Mouse (Mus musculus): ENCODE results near the gene Gramd4. TPM values are rescaled to one million over a fixed set of nuclear protein-coding genes. Genes with fewer than 3 reads are reported as not detected.

Gene Gramd4
- polyA plus RNA-seq, 1 experiment from 2014 or later = 7.6 TPM

DNA sequence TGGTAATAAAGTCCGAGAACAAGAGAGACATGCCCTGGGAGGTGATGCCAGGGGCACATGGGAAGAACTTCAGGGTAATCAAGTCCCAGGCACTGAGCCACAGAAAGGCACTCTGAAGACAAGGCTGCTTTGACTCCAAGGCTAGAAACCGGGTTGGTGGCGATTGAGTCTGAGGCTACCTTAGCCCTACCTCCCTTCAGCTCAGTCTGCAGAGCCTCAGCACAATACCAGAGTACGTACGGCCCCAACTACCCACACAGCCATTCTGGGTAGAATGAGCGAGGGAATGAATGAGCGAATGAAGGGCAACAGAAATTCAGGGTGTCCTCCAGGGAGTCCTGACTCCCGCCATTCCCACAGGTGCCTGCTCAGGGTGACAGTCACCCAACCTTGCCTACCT, 126.0 kb downstream of the Gramd4 start:
- H3K4me1 ChIP-seq (ENCODE audit: control insufficient read depth, insufficient read depth, low read length) = peaks cover 17% of the 10 kb centered on the region
- no peak for ATAC-seq (ENCODE audit: low read depth)
- no peaks in the 10 kb centered on the region for H3K27me3 ChIP-seq (replicated peaks; ENCODE audit: control insufficient read depth, insufficient read depth, low read length)
- H3K27ac ChIP-seq (replicated peaks; ENCODE audit: low read depth, low read length) = no peak overlapping the region
- H3K9me3 ChIP-seq (ENCODE audit: control insufficient read depth, low read length) = no peaks in the 10 kb centered on the region
- no peaks in the 10 kb centered on the region for H3K36me3 ChIP-seq (ENCODE audit: control insufficient read depth, insufficient read depth, low read length)
- H3K9ac ChIP-seq (ENCODE audit: low read depth, low read length) = no peak overlapping the region
- DNase-seq (ENCODE audit: low spot score) = no peak
- no peak overlapping the region for H3K4me3 ChIP-seq (ENCODE audit: low read depth, low read length)
- H3K4me2 ChIP-seq (ENCODE audit: low read depth, low read length) = no peak overlapping the region
- whole genome bisulfite sequencing = 91% methylated on average over 8 of the region's 8 CpGs

GRCm38 (mm10) chr15:86184071-86184470, 126.6 kb downstream of the Gramd4 start:
- Histone ChIP-seq H3K9me3 (ENCODE audit: control insufficient read depth, low read length) (no peaks in the 10 kb centered on the region), H3K36me3 (ENCODE audit: control insufficient read depth, insufficient read depth, low read length) (no peaks in the 10 kb centered on the region), H3K4me3 (ENCODE audit: low read depth, low read length) (peak overlapping the region; percentile 86), H3K4me2 (ENCODE audit: low read depth, low read length) (peak overlapping the region; percentile 67), H3K27ac (replicated peaks; ENCODE audit: low read depth, low read length) (no peak overlapping the region), H3K4me1 (ENCODE audit: control insufficient read depth, insufficient read depth, low read length) (peaks cover 18% of the 10 kb centered on the region), H3K9ac (ENCODE audit: low read depth, low read length) (0 out of 2 replicates have a peak overlapping the region, but pooled peaks have one; percentile 9), H3K27me3 (replicated peaks; ENCODE audit: control insufficient read depth, insufficient read depth, low read length) (no peaks in the 10 kb centered on the region)
- ATAC-seq (ENCODE audit: low read depth) (no peak), DNase-seq (ENCODE audit: low spot score) (no peak)
- WGBS = 62% methylated on average over 5 of the region's 5 CpGs

GRCm38 (mm10) chr15:86184851-86185688, 127.6 kb downstream of the Gramd4 start:
- ATAC-seq (ENCODE audit: low read depth) (peak; percentile 35), DNase-seq (ENCODE audit: low spot score) (peak; percentile 67)
- Histone ChIP-seq H3K9me3 (ENCODE audit: control insufficient read depth, low read length) (no peaks in the 10 kb centered on the region), H3K4me2 (ENCODE audit: low read depth, low read length) (peak overlapping the region; percentile 67), H3K27me3 (replicated peaks; ENCODE audit: control insufficient read depth, insufficient read depth, low read length) (no peaks in the 10 kb centered on the region), H3K36me3 (ENCODE audit: control insufficient read depth, insufficient read depth, low read length) (no peaks in the 10 kb centered on the region), H3K4me3 (ENCODE audit: low read depth, low read length) (peak overlapping the region; percentile 86), H3K9ac (ENCODE audit: low read depth, low read length) (peak overlapping the region; percentile 92), H3K4me1 (ENCODE audit: control insufficient read depth, insufficient read depth, low read length) (peaks cover 18% of the 10 kb centered on the region), H3K27ac (replicated peaks; ENCODE audit: low read depth, low read length) (peak overlapping the region; percentile 86)
- 2% methylated on average over 40 of the region's 70 CpGs for WGBS

GRCm38 (mm10) chr15:86185689-86186569, 128.4 kb downstream of the Gramd4 start, which contains the start of gene Cerk:
Gene Cerk (minus strand): TSS chr15:86186141.
- H3K9me3 ChIP-seq (ENCODE audit: control insufficient read depth, low read length) = no peaks in the 10 kb centered on the region
- H3K9ac ChIP-seq (ENCODE audit: low read depth, low read length) = peak within 1 kb of the TSS; percentile 92
- peak; percentile 59 for ATAC-seq (ENCODE audit: low read depth)
- H3K4me2 ChIP-seq (ENCODE audit: low read depth, low read length) = peak within 1 kb of the TSS; percentile 67
- 4% methylated on average over 30 of the region's 43 CpGs for WGBS
- no peaks in the 10 kb centered on the region for H3K27me3 ChIP-seq (replicated peaks; ENCODE audit: control insufficient read depth, insufficient read depth, low read length)
- no peak for DNase-seq (ENCODE audit: low spot score)
- peaks cover 18% of the 10 kb centered on the region for H3K4me1 ChIP-seq (ENCODE audit: control insufficient read depth, insufficient read depth, low read length)
- no peaks in the 10 kb centered on the region for H3K36me3 ChIP-seq (ENCODE audit: control insufficient read depth, insufficient read depth, low read length)
- peak within 1 kb of the TSS; percentile 86 for H3K4me3 ChIP-seq (ENCODE audit: low read depth, low read length)
- peak within 1 kb of the TSS; percentile 86 for H3K27ac ChIP-seq (replicated peaks; ENCODE audit: low read depth, low read length)

DNA sequence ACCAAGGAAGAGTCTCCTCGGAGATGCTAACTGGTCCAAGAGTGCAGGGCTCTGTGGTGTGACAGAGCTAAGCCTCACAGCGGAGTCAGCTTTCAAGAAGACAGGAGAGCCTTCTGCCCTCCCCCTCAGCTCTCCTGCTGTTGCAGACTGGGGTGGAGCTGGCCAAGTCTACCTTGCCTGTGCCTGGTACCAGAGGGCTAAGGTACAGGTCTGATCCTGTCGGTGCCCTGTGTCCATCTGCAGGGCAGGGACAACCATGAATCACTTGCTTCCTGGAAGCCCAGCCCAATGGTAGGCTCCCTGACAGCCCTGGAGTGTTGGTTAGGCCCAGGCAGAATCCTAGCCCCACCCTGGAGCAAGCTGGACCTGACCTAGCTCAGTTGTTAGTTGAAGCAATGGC, 129.2 kb downstream of the Gramd4 start:
- H3K4me2 ChIP-seq (ENCODE audit: low read depth, low read length) = peak overlapping the region; percentile 67; the same call in 1 of the 2 replicates
- no peak overlapping the region for H3K4me3 ChIP-seq (ENCODE audit: low read depth, low read length)
- 48% methylated on average over 3 of the region's 3 CpGs for WGBS
- H3K9me3 ChIP-seq (ENCODE audit: control insufficient read depth, low read length) = no peaks in the 10 kb centered on the region
- no peaks in the 10 kb centered on the region for H3K36me3 ChIP-seq (ENCODE audit: control insufficient read depth, insufficient read depth, low read length)
- no peak overlapping the region for H3K9ac ChIP-seq (ENCODE audit: low read depth, low read length)
- H3K27me3 ChIP-seq (replicated peaks; ENCODE audit: control insufficient read depth, insufficient read depth, low read length) = no peaks in the 10 kb centered on the region
- no peak for DNase-seq (ENCODE audit: low spot score)
- no peak for ATAC-seq (ENCODE audit: low read depth)
- no peak overlapping the region for H3K27ac ChIP-seq (replicated peaks; ENCODE audit: low read depth, low read length)
- H3K4me1 ChIP-seq (ENCODE audit: control insufficient read depth, insufficient read depth, low read length) = peaks cover 18% of the 10 kb centered on the region

Other genes starting within 250 kb of the Gramd4 start
- gene Cdpf1, start 246.0 kb upstream of the Gramd4 start, polyA plus RNA-seq (2014; fragmentation: Nextera tagmentation; extraction: Ambion mirVana) = 30.6 and 33.4 TPM in 2 replicates
- 0.26 and 0.31 TPM in 2 replicates for gene Pkdrej, start 236.0 kb upstream of the Gramd4 start, polyA plus RNA-seq (2014; fragmentation: Nextera tagmentation; extraction: Ambion mirVana)
- 5.0 and 6.1 TPM in 2 replicates for gene Ttc38, start 225.4 kb upstream of the Gramd4 start, polyA plus RNA-seq (2014; fragmentation: Nextera tagmentation; extraction: Ambion mirVana)
- 18.9 and 19.6 TPM in 2 replicates for gene Gtse1, start 197.9 kb upstream of the Gramd4 start, polyA plus RNA-seq (2014; fragmentation: Nextera tagmentation; extraction: Ambion mirVana)
- 32.4 and 32.7 TPM in 2 replicates for gene Trmu, start 178.4 kb upstream of the Gramd4 start, polyA plus RNA-seq (2014; fragmentation: Nextera tagmentation; extraction: Ambion mirVana)
- 5.5 TPM in 2 replicates for gene Celsr1, start 23.9 kb upstream of the Gramd4 start, polyA plus RNA-seq (2014; fragmentation: Nextera tagmentation; extraction: Ambion mirVana)
- gene Cerk, start 128.4 kb downstream of the Gramd4 start, polyA plus RNA-seq (2014; fragmentation: Nextera tagmentation; extraction: Ambion mirVana) = 16.0 and 16.1 TPM in 2 replicates
- gene Tbc1d22a, start 156.8 kb downstream of the Gramd4 start, polyA plus RNA-seq (2014; fragmentation: Nextera tagmentation; extraction: Ambion mirVana) = 8.1 and 11.1 TPM in 2 replicates